Mouse (Mus musculus): ENCODE measurements around the gene Pfn3. TPM values are rescaled to one million over a fixed set of nuclear protein-coding genes. Genes with fewer than 3 reads are reported as not detected.

Gene Pfn3
- polyA plus RNA-seq, 1 experiment from 2014 or later: 0.46 TPM

GRCm38 (mm10) chr13:55374206-55374924 is 40.7 kb downstream of the Pfn3 start:
- no peaks in the 10 kb centered on the region for H3K4me1 ChIP-seq (ENCODE audit: insufficient read depth, low read length)
- peaks cover 22% of the 10 kb centered on the region for H3K27me3 ChIP-seq (ENCODE audit: insufficient read depth, low read length)
- no peak overlapping the region for H3K27ac ChIP-seq (ENCODE audit: low read length)
- H3K9me3 ChIP-seq (ENCODE audit: low read length): no peaks in the 10 kb centered on the region
- H3K4me2 ChIP-seq (replicated peaks; ENCODE audit: low read depth, low read length): no peak overlapping the region
- H3K9ac ChIP-seq (replicated peaks; ENCODE audit: low read length): no peak overlapping the region
- 52% methylated on average over 6 of the region's 6 CpGs for WGBS
- no peak overlapping the region for H3K4me3 ChIP-seq (ENCODE audit: low read length)
- no peaks in the 10 kb centered on the region for H3K36me3 ChIP-seq (ENCODE audit: insufficient read depth, low read length)
- no peak for ATAC-seq (ENCODE audit: low FRiP score, low TSS enrichment)

- Histone ChIP-seq H3K4me3 (ENCODE audit: low read length) (no peak overlapping the region), H3K36me3 (ENCODE audit: insufficient read depth, low read length) (no peaks in the 10 kb centered on the region), H3K9me3 (ENCODE audit: low read length) (no peaks in the 10 kb centered on the region), H3K4me1 (ENCODE audit: insufficient read depth, low read length) (no peaks in the 10 kb centered on the region), H3K27ac (ENCODE audit: low read length) (no peak overlapping the region), H3K9ac (replicated peaks; ENCODE audit: low read length) (no peak overlapping the region), H3K27me3 (ENCODE audit: insufficient read depth, low read length) (peaks cover 4% of the 10 kb centered on the region), H3K4me2 (replicated peaks; ENCODE audit: low read depth, low read length) (no peak overlapping the region)
- WGBS: 47% methylated on average over 5 of the region's 5 CpGs
- ATAC-seq (ENCODE audit: low FRiP score, low TSS enrichment): no peak
These were observed 43.3 kb downstream of the Pfn3 start for GRCm38 (mm10) chr13:55371740-55372139.

GRCm38 (mm10) chr13:55371007-55371681 is 43.9 kb downstream of the Pfn3 start:
- no peak overlapping the region for H3K9ac ChIP-seq (replicated peaks; ENCODE audit: low read length)
- H3K27me3 ChIP-seq (ENCODE audit: insufficient read depth, low read length): peaks cover 4% of the 10 kb centered on the region
- no peak overlapping the region for H3K4me3 ChIP-seq (ENCODE audit: low read length)
- no peaks in the 10 kb centered on the region for H3K9me3 ChIP-seq (ENCODE audit: low read length)
- WGBS: 78% methylated on average over 8 of the region's 8 CpGs
- no peak overlapping the region for H3K4me2 ChIP-seq (replicated peaks; ENCODE audit: low read depth, low read length)
- no peak for ATAC-seq (ENCODE audit: low FRiP score, low TSS enrichment)
- H3K27ac ChIP-seq (ENCODE audit: low read length): no peak overlapping the region
- H3K36me3 ChIP-seq (ENCODE audit: insufficient read depth, low read length): no peaks in the 10 kb centered on the region
- no peaks in the 10 kb centered on the region for H3K4me1 ChIP-seq (ENCODE audit: insufficient read depth, low read length)

- no peaks in the 10 kb centered on the region for H3K36me3 ChIP-seq (ENCODE audit: insufficient read depth, low read length)
- no peak overlapping the region for H3K27ac ChIP-seq (ENCODE audit: low read length)
- 58% methylated on average over 3 of the region's 3 CpGs for WGBS
- H3K4me1 ChIP-seq (ENCODE audit: insufficient read depth, low read length): no peaks in the 10 kb centered on the region
- no peak overlapping the region for H3K9ac ChIP-seq (replicated peaks; ENCODE audit: low read length)
- ATAC-seq (ENCODE audit: low FRiP score, low TSS enrichment): 0 out of 2 replicates have a peak, but pooled peaks have one; percentile 54
- peaks cover 4% of the 10 kb centered on the region for H3K27me3 ChIP-seq (ENCODE audit: insufficient read depth, low read length)
- H3K4me2 ChIP-seq (replicated peaks; ENCODE audit: low read depth, low read length): peak overlapping the region; percentile 38; the same call in 1 of the 2 replicates
- H3K4me3 ChIP-seq (ENCODE audit: low read length): peak overlapping the region; percentile 8
- H3K9me3 ChIP-seq (ENCODE audit: low read length): no peaks in the 10 kb centered on the region
These were observed 44.8 kb downstream of the Pfn3 start for GRCm38 (mm10) chr13:55370234-55370633.

- Histone ChIP-seq H3K27me3 (ENCODE audit: insufficient read depth, low read length) (peaks cover 4% of the 10 kb centered on the region), H3K9me3 (ENCODE audit: low read length) (no peaks in the 10 kb centered on the region), H3K4me1 (ENCODE audit: insufficient read depth, low read length) (no peaks in the 10 kb centered on the region), H3K4me2 (replicated peaks; ENCODE audit: low read depth, low read length) (peak within 1 kb of the TSS; percentile 38), H3K4me3 (ENCODE audit: low read length) (peak within 1 kb of the TSS; percentile 8), H3K9ac (replicated peaks; ENCODE audit: low read length) (no peak within 1 kb of the TSS; the same call in 1 of the 2 replicates), H3K27ac (ENCODE audit: low read length) (no peak within 1 kb of the TSS), H3K36me3 (ENCODE audit: insufficient read depth, low read length) (no peaks in the 10 kb centered on the region)
- 51% methylated on average over 13 of the region's 13 CpGs for WGBS
- ATAC-seq (ENCODE audit: low FRiP score, low TSS enrichment): no peak
These were observed 45.4 kb downstream of the Pfn3 start, which contains the start of gene Rgs14 for GRCm38 (mm10) chr13:55369531-55370114. TSS of gene Rgs14 (plus strand) at chr13:55369732.

- Histone ChIP-seq H3K9me3 (ENCODE audit: low read length) (no peaks in the 10 kb centered on the region), H3K4me1 (ENCODE audit: insufficient read depth, low read length) (no peaks in the 10 kb centered on the region), H3K4me2 (replicated peaks; ENCODE audit: low read depth, low read length) (no peak overlapping the region), H3K27me3 (ENCODE audit: insufficient read depth, low read length) (no peaks in the 10 kb centered on the region), H3K4me3 (ENCODE audit: low read length) (no peak overlapping the region), H3K9ac (replicated peaks; ENCODE audit: low read length) (no peak overlapping the region), H3K27ac (ENCODE audit: low read length) (no peak overlapping the region), H3K36me3 (ENCODE audit: insufficient read depth, low read length) (no peaks in the 10 kb centered on the region)
- ATAC-seq (ENCODE audit: low FRiP score, low TSS enrichment): no peak
- WGBS: 76% methylated on average over 7 of the region's 7 CpGs
These were observed 46.6 kb downstream of the Pfn3 start for GRCm38 (mm10) chr13:55368401-55368800.

Small RNAs within 50 kb of the gene (microRNA-seq; reads per million reads assigned to microRNA genes)
- not detected for gene Mir6943

Other genes starting within 250 kb of the Pfn3 start
- gene Nsd1, start 205.4 kb downstream of the Pfn3 start, polyA plus RNA-seq (2015; fragmentation: Nextera tagmentation; extraction: Ambion mirVana): 49.6 and 58.6 TPM in 2 replicates
- gene Prelid1, start 94.7 kb downstream of the Pfn3 start, polyA plus RNA-seq (2015; fragmentation: Nextera tagmentation; extraction: Ambion mirVana): 511 and 518 TPM in 2 replicates
- gene Rab24, start 93.3 kb downstream of the Pfn3 start, polyA plus RNA-seq (2015; fragmentation: Nextera tagmentation; extraction: Ambion mirVana): 91.5 and 95.5 TPM in 2 replicates
- gene Mxd3, start 85.4 kb downstream of the Pfn3 start, polyA plus RNA-seq (2015; fragmentation: Nextera tagmentation; extraction: Ambion mirVana): 33.5 and 37.6 TPM in 2 replicates
- gene Lman2, start 52.4 kb downstream of the Pfn3 start, polyA plus RNA-seq (2015; fragmentation: Nextera tagmentation; extraction: Ambion mirVana): 127 and 131 TPM in 2 replicates
- 1.1 and 1.3 TPM in 2 replicates for gene Rgs14, start 45.5 kb downstream of the Pfn3 start, polyA plus RNA-seq (2015; fragmentation: Nextera tagmentation; extraction: Ambion mirVana)
- gene Slc34a1, start 17.0 kb downstream of the Pfn3 start, polyA plus RNA-seq (2015; fragmentation: Nextera tagmentation; extraction: Ambion mirVana): 366 and 385 TPM in 2 replicates
- 0.28 and 0.79 TPM in 2 replicates for gene F12, start 11.6 kb upstream of the Pfn3 start, polyA plus RNA-seq (2015; fragmentation: Nextera tagmentation; extraction: Ambion mirVana)
- gene Grk6, start 29.8 kb upstream of the Pfn3 start, polyA plus RNA-seq (2015; fragmentation: Nextera tagmentation; extraction: Ambion mirVana): 17.4 and 25.6 TPM in 2 replicates
- 0.37 and 0.59 TPM in 2 replicates for gene Prr7, start 49.0 kb upstream of the Pfn3 start, polyA plus RNA-seq (2015; fragmentation: Nextera tagmentation; extraction: Ambion mirVana)
- gene Dbn1, start 72.9 kb upstream of the Pfn3 start, polyA plus RNA-seq (2015; fragmentation: Nextera tagmentation; extraction: Ambion mirVana): 177 and 194 TPM in 2 replicates
- 162 and 169 TPM in 2 replicates for gene Pdlim7, start 98.4 kb upstream of the Pfn3 start, polyA plus RNA-seq (2015; fragmentation: Nextera tagmentation; extraction: Ambion mirVana)
- gene Dok3, start 114.1 kb upstream of the Pfn3 start, polyA plus RNA-seq (2015; fragmentation: Nextera tagmentation; extraction: Ambion mirVana): 2.5 TPM in 2 replicates
- 89.1 and 91.6 TPM in 2 replicates for gene Ddx41, start 121.4 kb upstream of the Pfn3 start, polyA plus RNA-seq (2015; fragmentation: Nextera tagmentation; extraction: Ambion mirVana)
- gene Fam193b, start 155.9 kb upstream of the Pfn3 start, polyA plus RNA-seq (2015; fragmentation: Nextera tagmentation; extraction: Ambion mirVana): 40.2 and 41.2 TPM in 2 replicates
- gene Tmed9, start 158.5 kb upstream of the Pfn3 start, polyA plus RNA-seq (2015; fragmentation: Nextera tagmentation; extraction: Ambion mirVana): 175 and 177 TPM in 2 replicates
- 20.0 and 26.3 TPM in 2 replicates for gene B4galt7, start 184.7 kb upstream of the Pfn3 start, polyA plus RNA-seq (2015; fragmentation: Nextera tagmentation; extraction: Ambion mirVana)
- gene Caml, start 207.8 kb upstream of the Pfn3 start, polyA plus RNA-seq (2015; fragmentation: Nextera tagmentation; extraction: Ambion mirVana): 54.5 and 60.7 TPM in 2 replicates
- gene Ddx46, start 219.8 kb upstream of the Pfn3 start, polyA plus RNA-seq (2015; fragmentation: Nextera tagmentation; extraction: Ambion mirVana): 37.5 and 39.7 TPM in 2 replicates